Mouse (Mus musculus) frontal cortex, postnatal 36 days (tissue): ENCODE measurements around the gene Efcab2.
"Not testable (repeated sequence)": the region's sequence is repeated elsewhere in the genome, so short reads cannot be mapped to it uniquely, and the experiment has no call there.

Experiments used
- DNase-seq, 2 experiments: peaks; one replicate each; pipeline ENCODE4 v3.0.0; 2022; ENCODE audit warnings: low spot score in 2 of 2

Efcab2 gene

DNA sequence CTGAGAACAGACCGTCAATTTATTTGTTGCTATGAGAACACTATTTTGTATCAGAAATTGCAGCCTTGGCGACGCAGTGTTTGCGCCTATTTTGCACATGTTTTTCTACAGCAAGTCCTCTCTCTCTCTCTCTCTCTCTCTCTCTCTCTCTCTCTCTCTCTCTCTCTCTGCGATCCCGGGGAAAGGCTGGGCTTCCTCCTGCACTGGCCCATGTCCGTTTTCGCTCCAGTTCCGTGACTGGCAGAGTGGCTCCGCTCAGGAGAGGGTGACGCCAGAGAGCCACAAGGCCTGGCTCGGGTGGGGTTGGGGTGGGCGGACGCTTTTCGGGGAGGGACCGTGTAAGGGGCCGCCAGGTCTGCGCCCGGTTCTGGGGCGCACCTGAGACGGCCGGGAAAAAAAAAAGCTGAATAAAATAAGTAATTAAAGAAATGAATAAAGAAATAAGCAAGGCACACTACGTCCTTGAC, 407 bp upstream of the Efcab2 start:
- peak; percentile 68 to 69 for DNase-seq

DNA sequence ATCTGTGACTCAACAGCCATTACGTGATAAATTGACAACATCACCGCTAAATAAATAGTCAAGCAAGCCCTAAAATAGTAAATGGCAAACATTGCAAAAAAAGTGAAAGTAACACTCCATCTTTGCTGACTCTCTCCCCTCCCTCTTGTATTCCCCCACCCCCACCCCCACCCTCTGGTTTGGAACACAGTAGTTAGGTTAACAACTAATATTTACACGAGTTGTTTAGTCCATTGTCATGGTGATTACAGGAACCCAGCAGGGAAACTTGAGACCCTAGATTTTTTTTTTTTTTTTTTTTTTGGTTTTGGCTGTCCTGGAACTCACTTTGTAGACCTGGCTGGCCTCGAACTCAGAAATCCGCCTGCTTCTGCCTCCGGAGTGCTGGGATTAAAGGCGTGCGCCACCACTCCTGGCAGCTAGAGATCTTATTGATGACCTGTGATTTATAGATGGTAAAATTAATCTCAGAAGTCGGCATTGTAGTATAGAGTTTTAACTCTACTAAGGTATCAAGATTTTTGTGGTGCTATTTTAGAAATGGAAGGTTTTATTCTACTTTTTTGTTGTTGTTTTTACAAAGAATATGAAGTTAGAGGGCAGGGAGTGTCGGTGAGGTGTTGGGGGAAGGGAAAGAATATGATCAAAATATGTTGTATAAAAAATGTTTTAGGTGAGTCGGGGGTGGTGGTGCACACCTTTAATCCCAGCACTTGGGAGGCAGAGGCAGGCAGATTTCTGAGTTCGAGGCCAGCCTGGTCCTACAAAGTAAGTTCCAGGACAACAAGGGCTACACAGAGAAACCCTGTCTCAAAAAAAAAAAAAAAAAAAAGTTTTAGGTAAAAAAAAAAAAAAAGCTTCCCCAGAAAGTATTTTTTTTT, 1.1 kb downstream of the Efcab2 start:
- DNase-seq = no peak

DNA sequence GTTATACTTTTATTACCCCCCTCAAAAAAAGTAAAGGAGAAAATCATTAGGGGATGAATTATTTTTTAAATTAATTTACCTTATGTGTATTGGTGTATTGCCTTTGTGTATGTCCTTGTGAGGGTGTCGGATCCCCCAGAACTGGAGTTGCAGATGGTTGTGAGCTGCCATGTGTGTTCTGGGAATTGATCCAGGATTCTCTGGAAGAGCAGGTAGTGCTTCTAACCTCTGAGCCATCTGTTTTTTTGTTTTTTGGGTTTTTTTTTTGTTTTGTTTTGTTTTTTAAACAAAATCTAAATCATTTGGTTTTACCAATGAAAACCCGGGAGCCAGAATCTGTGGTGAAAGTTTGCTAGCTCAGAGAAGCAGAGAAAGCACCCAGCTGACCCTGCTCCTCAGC, 1.8 kb downstream of the Efcab2 start:
- DNase-seq = no peak

DNA sequence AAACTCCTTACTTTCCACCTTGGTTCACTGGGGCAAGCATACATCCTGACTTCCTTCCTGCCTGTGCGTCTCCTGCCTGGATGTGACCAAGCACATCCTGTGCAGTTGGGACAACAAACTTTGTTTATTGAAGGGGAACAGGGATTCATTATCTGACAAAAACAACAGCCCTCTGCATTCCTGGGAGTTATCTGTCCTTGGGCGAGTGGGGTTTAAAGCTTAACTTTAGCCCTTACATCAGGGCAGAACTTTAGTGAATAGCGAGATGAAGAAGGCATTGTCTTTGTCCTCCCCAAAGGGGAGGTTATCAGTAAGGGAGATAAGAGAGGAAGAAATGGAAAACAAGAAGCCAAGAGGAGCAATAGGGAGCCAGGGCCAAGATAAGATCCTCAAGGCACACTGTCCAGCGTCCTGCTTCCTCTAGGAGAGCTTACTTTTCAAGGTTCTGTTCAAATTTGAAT, 3.0 kb downstream of the Efcab2 start:
- no peak for DNase-seq

DNA sequence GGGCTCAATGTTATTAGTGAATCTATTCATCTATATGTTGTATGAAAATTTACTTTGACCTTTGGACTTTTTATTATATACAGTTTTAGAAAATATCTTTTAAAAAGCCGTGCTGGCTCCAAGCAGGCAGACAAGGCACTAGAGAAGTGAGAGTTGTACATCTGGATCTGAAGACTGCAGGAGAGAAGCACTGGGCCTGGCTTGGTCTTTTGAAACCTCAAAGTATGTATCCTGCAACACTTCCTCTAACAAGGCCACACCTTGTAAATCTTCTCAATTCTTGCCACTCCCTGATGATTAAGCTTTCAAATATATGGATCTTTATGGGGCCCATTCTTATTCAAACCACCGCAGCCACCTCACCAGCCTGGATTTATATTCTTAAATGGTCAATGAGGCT, 7.5 kb downstream of the Efcab2 start:
- DNase-seq = not testable (repeated sequence)

DNA sequence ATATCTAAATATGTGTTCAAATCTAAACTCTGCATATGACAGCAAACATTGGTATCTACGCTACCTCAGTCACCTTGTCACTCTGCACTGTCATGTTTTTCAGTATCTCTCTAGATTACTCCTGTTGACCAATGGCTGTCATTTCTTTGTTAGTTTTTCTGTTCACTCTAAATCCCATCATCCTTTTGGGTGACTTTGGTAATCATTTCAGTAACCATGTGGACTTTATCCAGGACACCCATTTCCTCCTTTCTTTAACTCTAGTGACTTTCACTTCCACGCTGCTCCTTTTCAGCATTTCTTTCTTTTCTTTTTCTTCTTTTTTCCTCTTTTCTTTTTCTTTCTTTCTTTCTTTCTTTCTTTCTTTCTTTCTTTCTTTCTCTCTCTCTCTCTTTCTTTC, 13.7 kb downstream of the Efcab2 start:
- DNase-seq = no peak

DNA sequence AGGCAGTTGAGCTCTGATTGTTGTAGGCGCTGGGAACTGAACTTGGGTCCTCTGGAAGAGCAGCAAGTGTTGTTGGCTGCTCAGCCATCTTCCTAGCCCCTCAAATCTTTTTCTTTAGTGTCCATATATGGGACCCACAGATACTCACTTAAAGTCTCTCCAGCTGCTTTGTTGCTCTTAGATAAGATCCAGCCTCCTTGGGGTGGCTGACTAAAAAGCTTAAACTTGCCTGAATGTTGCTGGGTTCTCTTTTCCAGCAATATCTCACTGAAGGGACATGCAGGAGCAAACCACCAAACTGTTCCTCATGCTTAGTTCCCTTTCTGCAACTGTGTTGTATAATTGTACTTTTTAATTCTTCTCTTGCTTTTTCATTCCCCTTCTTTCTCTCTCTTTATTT, 17.8 kb downstream of the Efcab2 start:
- DNase-seq = no peak

DNA sequence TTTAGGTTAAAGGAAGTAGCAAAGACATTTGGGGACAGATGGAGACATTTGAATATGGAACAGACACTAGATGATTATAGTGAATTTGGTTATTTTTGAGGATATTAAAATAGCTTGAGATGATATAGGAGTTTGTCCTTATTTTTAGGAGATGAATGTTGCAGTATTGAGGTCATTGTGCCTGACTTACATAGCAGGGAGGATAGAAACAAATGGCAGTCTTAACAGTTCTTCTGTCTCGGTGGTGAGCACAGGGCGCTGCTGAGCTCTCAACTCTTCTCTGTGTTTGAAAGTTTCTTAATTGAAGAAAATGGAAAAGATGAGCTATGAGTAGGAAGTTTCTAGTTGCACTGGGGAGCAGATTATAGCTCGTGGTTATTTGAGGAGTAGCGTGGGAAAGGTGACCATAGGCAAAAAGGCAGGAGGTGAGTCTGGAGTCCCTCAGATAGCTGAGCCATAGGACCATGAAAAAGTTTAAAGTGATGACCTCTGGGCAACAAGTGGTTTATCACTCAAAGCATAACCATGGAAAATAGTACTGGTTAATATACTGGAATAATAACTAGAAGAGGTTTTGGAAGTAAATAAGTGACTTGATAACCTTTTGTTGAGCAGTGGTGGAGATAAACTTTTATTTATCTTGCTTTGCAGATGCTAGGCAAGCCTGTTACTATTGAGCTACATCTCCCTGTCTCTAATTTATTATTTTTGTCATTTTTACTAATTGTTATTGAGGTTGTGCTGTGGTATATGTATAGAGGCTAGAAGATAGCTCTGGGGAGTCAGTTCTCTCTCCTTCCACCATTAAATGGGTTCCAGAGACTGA, 25.9 kb downstream of the Efcab2 start:
- DNase-seq = peak in 1 of 2 experiments; percentile 22

DNA sequence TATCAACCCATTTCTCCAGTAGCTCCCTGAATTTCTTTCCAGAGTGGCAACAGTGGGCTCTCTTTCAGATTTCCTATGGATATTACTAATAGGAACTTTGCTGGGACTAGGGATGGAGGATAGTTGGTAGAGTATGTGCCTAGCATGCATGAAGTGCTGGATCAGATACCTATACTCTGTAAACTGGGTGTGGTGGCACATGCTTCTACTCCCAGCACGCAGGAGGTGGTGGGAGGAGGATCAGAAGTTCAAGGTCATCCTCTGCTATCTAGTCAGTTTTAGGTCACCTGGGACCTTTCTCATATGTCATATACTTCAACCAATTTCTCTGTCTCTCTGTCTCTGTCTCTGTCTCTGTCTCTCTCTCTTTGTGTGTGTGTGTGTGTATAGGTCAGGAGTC, 27.7 kb downstream of the Efcab2 start:
- no peak for DNase-seq

DNA sequence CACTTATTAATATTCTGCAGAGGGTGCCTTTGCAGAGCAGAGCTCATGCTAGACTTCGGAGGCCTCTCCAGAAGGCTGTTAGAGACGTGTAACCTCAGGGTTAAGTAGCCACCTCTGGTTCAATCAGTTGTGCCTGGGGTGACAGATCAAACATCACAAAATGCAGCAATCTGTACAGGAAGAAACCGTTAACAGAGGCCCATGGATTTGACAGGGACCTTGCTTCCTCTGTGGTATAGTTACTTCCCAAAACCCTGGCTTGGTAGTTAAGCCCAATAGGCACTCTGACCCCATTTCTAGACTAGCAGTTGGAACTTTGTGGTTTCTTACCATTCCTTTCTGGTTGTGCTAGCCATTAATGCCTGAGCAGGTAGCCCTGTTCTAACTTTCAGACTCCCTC, 38.5 kb downstream of the Efcab2 start:
- no peak for DNase-seq

DNA sequence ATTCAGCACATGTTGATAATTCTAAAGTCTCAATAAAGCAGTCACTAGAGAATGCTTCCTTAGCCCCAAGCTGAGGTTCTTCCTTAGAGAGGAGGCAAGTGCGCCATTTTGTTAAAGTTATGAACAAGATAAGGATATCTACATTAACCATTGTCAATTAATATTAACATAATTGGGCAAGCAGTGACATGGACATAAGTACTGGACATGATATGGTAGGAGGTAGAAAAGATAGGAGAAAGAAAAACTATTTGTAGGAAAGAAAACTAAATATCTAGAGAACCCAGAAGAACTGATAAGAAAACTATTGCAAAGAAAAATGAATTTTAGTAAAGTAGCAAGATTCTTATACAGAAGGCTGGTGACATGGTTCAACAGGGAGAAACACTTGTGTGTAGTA, 41.2 kb downstream of the Efcab2 start:
- no peak for DNase-seq

DNA sequence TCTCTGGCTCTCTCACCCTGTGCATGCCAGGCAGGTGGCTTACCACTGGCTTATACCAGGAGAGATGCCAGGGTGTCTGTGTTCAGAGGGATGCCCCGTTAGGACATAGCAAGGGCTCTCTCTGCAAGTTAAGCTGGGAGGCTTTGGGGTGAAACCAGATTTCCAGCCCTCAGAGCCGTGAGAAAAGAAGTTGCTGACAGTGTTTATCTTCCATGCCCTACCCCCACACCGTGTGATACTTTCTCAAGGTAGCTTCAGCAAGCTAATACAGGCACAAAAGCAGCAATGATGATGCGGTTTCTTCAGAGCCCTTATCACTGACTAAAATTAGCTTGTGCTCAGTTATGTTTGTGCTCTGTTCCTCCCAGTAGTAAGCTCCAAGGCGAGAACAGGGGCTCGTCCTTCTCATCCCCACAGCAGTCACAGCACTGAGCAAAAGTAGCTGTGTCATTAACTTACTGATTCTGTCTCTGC, 42.4 kb downstream of the Efcab2 start:
- DNase-seq = peak; percentile 11 to 14

DNA sequence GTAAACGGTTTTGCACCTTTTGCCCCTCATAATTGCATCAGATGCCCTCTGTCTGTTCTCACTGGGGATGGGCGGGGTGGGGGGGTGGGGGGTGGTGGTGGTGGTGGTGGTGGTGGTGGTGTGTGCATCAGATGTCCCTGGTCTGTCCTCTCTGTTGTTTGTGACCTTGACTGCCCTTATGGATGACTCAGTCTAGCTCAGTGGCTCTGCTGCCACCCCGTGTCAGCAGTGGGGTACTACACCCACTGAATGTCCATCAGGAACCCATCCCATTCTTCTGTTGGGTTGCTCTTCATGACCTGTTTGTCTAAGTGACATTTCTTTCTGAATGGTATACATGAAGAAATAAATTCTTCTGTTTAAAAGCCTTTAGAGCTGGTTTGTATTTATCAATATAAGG, 43.3 kb downstream of the Efcab2 start:
- peak; percentile 62 to 74 for DNase-seq

DNA sequence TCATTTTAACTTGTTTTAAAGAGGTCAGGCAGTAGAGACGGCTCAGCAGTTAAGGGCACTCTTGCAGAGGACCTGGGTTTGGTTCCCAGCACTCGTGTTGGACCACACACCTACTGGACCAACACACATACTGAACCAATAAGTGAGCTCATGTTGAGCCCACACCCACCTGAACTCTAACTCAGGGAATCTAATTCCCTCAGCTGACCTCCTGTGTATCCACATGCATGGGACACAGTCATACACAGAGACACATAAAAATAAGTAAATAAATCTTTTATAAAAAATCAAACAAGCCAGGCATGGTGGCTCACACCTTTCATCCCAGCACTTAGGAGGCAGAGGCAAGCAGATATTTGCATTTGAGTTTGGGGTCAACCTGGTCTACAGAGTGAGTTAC, 44.0 kb downstream of the Efcab2 start:
- no peak for DNase-seq

DNA sequence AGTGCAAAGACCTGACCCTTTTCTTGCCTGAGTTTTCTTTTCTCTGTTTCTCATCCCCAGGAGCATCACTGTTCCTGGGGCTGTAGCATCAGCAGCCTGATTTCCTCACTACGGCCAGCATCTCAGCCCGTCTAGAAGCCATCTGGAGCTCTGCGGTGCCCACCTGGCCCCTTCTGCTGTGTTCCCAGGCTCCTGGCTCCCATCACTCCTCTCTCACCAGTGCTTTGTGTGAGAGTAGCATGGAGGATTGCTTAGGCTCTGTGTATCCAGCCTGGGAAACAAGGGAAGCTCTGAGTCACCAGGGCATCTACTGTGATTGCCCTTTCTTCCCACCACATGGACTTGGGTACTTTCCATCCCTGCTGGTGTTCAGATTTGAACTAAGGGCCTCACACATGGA, 48.2 kb downstream of the Efcab2 start:
- DNase-seq = no peak

DNA sequence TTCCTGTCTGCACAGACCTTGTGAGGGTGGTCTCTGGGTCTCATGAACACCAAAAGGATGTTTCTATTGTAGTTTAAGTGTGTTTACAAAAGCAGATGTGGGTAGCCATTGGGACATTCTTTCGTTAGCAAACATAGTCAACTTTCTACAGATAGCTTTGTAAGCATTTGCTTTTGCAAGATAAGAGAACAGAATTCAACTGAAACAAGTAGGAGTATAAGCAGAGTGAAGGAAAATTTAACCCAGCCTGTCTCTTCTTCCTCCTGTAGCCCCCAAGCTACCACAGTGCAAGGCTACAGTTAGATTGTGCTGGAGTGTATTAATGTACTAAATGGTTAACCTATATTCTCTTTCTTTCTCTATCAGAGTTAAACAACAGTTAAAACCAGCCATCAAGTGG, 49.2 kb downstream of the Efcab2 start:
- no peak for DNase-seq

DNA sequence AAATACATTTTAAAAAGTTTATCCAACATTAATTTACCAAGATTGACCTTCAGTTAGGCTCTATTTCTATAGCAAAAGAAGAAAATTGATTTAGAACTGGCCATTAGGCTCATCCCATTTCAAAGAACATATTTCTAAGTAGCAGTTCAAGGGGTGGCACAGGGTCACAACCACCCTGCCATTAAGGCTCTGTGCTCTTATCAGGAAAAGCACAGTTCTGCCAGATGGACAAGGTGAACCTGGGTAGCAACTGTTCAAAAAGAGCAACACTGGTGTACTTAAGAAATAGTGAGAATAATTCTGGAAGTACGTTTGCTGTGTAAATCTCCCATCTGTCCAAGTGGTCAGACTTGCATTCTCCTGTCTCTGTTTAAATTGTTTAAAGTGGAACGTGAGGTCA, 52.1 kb downstream of the Efcab2 start:
- no peak for DNase-seq

DNA sequence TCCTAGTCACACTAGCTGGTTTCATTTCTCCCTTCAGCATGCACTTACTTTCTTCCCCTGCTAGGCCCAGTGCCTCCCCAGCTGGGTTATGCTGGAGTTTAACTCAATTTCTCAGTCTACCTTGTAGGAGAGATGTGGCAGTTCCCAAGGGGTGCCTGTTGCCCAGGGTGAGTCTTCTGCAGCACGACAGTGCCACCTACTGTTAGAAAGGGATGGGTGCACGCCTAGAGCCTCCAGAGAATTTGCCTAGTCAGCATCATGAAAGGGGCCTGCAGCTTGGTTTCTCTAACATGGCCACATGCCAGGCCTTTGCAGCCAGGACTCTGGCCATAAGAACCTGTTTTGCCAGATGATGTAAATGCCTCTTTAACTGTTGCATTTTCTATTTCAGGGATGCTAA, 57.8 kb downstream of the Efcab2 start:
- DNase-seq = peak; percentile 82 to 88

DNA sequence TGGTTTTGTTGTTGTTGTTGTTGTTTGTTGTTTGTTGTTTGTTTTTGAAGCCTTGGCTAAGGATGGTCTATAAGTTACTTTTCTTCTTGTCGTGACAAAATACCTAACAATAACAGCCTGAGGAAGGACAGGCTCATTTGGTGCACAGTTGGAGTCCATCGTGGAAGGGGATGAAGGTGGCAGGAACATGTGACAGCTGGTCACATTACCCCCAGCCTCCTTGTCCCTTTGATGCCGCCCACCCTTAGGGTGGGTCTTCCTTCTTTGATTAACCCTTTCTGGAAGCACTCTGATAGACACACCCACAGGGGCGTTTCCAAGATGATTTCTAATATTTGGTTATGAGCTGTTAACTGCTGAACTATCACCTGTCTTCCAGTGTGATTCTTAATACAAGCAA, 58.3 kb downstream of the Efcab2 start:
- no peak for DNase-seq

DNA sequence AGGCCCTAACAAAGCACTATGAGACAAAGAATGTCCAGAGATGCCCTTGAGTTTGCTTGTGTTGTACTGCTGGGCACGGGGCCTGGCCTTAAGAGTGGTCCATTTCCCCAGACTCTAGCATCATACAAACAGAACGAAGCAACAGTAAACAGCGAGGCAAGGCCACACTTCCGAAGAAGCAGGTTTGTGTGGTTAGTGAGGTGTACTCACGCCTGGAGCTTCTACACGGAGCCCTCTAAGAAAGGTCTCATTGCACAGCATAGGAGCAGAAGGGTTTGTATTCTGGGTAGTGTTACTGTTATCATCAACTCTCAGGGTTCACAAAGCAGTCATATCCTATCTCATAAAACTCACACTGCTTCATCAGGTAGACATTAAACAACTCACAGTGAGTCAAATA, 61.7 kb downstream of the Efcab2 start:
- DNase-seq = no peak

DNA sequence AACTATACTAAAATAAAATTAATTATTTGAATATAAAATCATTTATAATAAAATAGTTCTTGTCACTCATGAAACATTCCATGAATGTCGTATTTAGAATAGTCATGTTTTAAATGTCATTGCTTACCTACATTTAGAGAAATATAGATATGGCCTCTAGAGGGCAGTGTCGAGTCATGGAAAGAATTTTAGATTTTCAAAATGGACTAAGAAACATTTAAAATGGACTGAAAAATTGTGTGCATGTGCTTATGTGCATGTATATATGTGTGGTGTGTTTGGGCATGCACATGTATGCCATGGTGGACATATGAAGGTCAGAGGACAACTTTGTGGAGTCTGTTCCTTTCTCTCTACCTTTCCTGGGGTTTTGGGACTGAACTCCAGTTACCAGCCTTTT, 62.4 kb downstream of the Efcab2 start:
- DNase-seq = no peak

DNA sequence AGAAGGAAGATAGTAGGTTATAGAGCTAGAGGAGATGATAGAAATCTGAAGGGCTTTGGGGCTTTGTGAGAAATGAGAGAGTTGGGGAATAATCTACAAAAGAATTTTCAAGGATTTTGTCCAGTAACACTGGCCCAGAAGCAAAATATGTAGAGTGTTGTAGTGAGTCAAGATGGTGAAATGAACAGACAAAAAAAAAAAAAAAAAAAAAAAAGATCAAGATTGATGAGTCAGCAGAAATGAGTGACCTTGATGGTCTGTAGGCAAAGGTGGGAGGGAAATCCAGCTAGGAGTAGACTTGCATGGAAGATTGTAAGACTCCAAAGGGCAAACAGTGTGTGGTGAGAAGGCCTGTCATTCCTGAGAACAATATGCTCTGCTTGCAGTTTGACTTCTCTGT, 78.0 kb downstream of the Efcab2 start:
- DNase-seq = no peak
